In genomic region chr1:171452923-171453322, GRCm38 (mm10) we compare ENCODE assay signal across 10 mouse cellular contexts. TPM values are rescaled to one million over a fixed set of nuclear protein-coding genes. Genes with fewer than 3 reads are reported as not detected.
A peak's percentile ranks its signal among the peaks of the same experiment; 100 is the strongest.
DNase-seq lines count a peak whose midpoint lies in the region; ATAC-seq lines count a peak whose summit lies in the region.
"Had no signal": no experiment of that assay in that cellular context is flagged by ENCODE, and none has a peak within 500 bp of the region (broad histone marks: within the 10 kb centered on the region; RNA-seq: fewer than 3 reads in every experiment).

No protein-coding gene starts in this region.

- no peak overlapping the region for H3K4me3 ChIP-seq in liver, embryonic 11.5 days (ENCODE audit: low read depth, low read length)
- no peak overlapping the region for H3K4me3 ChIP-seq in liver, embryonic 16.5 days (ENCODE audit: low read depth, low read length)
- H3K4me3 ChIP-seq in hindbrain, embryonic 14.5 days (replicated peaks; ENCODE audit: low read length), result no peak overlapping the region
- H3K4me3 ChIP-seq: hindbrain, embryonic 10.5 days had no signal

- H3K9me3 ChIP-seq in liver, embryonic 11.5 days (ENCODE audit: control insufficient read depth, low read length), result no peaks in the 10 kb centered on the region
- H3K9me3 ChIP-seq in liver, embryonic 16.5 days (replicated peaks; ENCODE audit: control insufficient read depth, low read length), result no peaks in the 10 kb centered on the region
- H3K9me3 ChIP-seq in hindbrain, embryonic 14.5 days (ENCODE audit: control insufficient read depth, low read length), result no peaks in the 10 kb centered on the region
- H3K9me3 ChIP-seq: hindbrain, embryonic 10.5 days had no signal

- DNase-seq in liver, result peak; percentile 11
- DNase-seq in liver, embryonic 11.5 days (ENCODE audit: low spot score), result no peak
- DNase-seq in gonadal fat pad, adult 2 months (ENCODE audit: low read depth), result peak; percentile 77
- peak; percentile 44 for DNase-seq in yolk sac, embryonic 10.5 days (ENCODE audit: low spot score)
- DNase-seq in hindbrain, embryonic 14.5 days (ENCODE audit: low spot score), result no peak
- no peak for DNase-seq in right cerebral cortex, postnatal 4 days
- DNase-seq: kidney, adult 8-10 months had no signal

- H3K9ac ChIP-seq in liver, embryonic 11.5 days (ENCODE audit: low read depth, low read length), result no peak overlapping the region
- H3K9ac ChIP-seq in liver, embryonic 16.5 days (ENCODE audit: low read depth, low read length), result no peak overlapping the region
- H3K9ac ChIP-seq in hindbrain, embryonic 14.5 days, result no peak overlapping the region

- no peaks in the 10 kb centered on the region for H3K36me3 ChIP-seq in liver, embryonic 11.5 days (ENCODE audit: control insufficient read depth, insufficient read depth, low read length)
- no peaks in the 10 kb centered on the region for H3K36me3 ChIP-seq in liver, embryonic 16.5 days (ENCODE audit: control insufficient read depth, insufficient read depth)
- no peaks in the 10 kb centered on the region for H3K36me3 ChIP-seq in hindbrain, embryonic 14.5 days (replicated peaks; ENCODE audit: control insufficient read depth, insufficient read depth)
- H3K36me3 ChIP-seq: hindbrain, embryonic 10.5 days had no signal

- ATAC-seq in liver, embryonic 11.5 days (replicated peaks; ENCODE audit: low FRiP score), result no peak
- ATAC-seq in liver, embryonic 16.5 days (ENCODE audit: low read depth), result peak; percentile 82
- ATAC-seq in hindbrain, embryonic 14.5 days (ENCODE audit: low FRiP score), result no peak

- H3K27ac ChIP-seq in liver, embryonic 11.5 days (ENCODE audit: low read depth, low read length), result no peak overlapping the region
- H3K27ac ChIP-seq in liver, embryonic 16.5 days (ENCODE audit: low read length), result peak overlapping the region; percentile 47
- H3K27ac ChIP-seq in hindbrain, embryonic 14.5 days, result no peak overlapping the region
- H3K27ac ChIP-seq: hindbrain, embryonic 10.5 days; macrophage had no signal

- peaks cover under 1% of the 10 kb centered on the region for H3K4me1 ChIP-seq in liver, embryonic 11.5 days (replicated peaks; ENCODE audit: control insufficient read depth, insufficient read depth, low read length)
- H3K4me1 ChIP-seq in liver, embryonic 16.5 days (ENCODE audit: control insufficient read depth, low read depth, low read length), result peaks cover under 1% of the 10 kb centered on the region
- no peaks in the 10 kb centered on the region for H3K4me1 ChIP-seq in hindbrain, embryonic 14.5 days (replicated peaks; ENCODE audit: control insufficient read depth, insufficient read depth, low read length)
- H3K4me1 ChIP-seq: hindbrain, embryonic 10.5 days had no signal

- 72% methylated on average over 5 of the region's 5 CpGs for WGBS in liver, embryonic 11.5 days
- WGBS in liver, embryonic 16.5 days (ENCODE audit: insufficient replicate concordance), result 63% methylated on average over 5 of the region's 5 CpGs
- WGBS in hindbrain, embryonic 14.5 days, result 94% methylated on average over 5 of the region's 5 CpGs

- no peaks in the 10 kb centered on the region for H3K27me3 ChIP-seq in liver, embryonic 11.5 days (replicated peaks; ENCODE audit: control insufficient read depth, insufficient read depth, low read length)
- no peaks in the 10 kb centered on the region for H3K27me3 ChIP-seq in liver, embryonic 16.5 days (ENCODE audit: control insufficient read depth, insufficient read depth, low read depth, low read length)
- H3K27me3 ChIP-seq in hindbrain, embryonic 14.5 days (ENCODE audit: control insufficient read depth, insufficient read depth, low read length), result no peaks in the 10 kb centered on the region

- H3K4me2 ChIP-seq in liver, embryonic 11.5 days, result no peak overlapping the region
- no peak overlapping the region for H3K4me2 ChIP-seq in liver, embryonic 16.5 days (ENCODE audit: low read depth, low read length)
- no peak overlapping the region for H3K4me2 ChIP-seq in hindbrain, embryonic 14.5 days (replicated peaks)

RNA-seq across cellular contexts. Expression of gene F11r, which starts 15.6 kb away (rescaled TPM):
- polyA plus RNA-seq in liver, embryonic 11.5 days (2014; fragmentation: Nextera tagmentation; extraction: Ambion mirVana), result 42.0 and 47.8 TPM in 2 replicates
- polyA plus RNA-seq in gonadal fat pad, adult 2 months (2012; rRNA removed), result 78.9 and 98.4 TPM in 2 replicates
- 33.8 and 34.2 TPM in 2 replicates for polyA plus RNA-seq in liver, embryonic 16.5 days (2015; fragmentation: Nextera tagmentation; extraction: Ambion mirVana)
- 12.8 and 14.0 TPM in 2 replicates for polyA plus RNA-seq in hindbrain, embryonic 14.5 days (2014; fragmentation: Nextera tagmentation; extraction: Ambion mirVana)

RNA-seq across cellular contexts. Expression of gene Tstd1, which starts 34.3 kb away (rescaled TPM):
- 1.6 and 1.7 TPM in 2 replicates for polyA plus RNA-seq in liver, embryonic 11.5 days (2014; fragmentation: Nextera tagmentation; extraction: Ambion mirVana)
- 8.5 and 10.3 TPM in 2 replicates for polyA plus RNA-seq in gonadal fat pad, adult 2 months (2012; rRNA removed)
- 4.6 and 5.3 TPM in 2 replicates for polyA plus RNA-seq in liver, embryonic 16.5 days (2015; fragmentation: Nextera tagmentation; extraction: Ambion mirVana)
- 2.4 and 3.1 TPM in 2 replicates for polyA plus RNA-seq in hindbrain, embryonic 14.5 days (2014; fragmentation: Nextera tagmentation; extraction: Ambion mirVana)
- polyA plus RNA-seq: macrophage had no signal

RNA-seq across cellular contexts. Expression of gene Usf1, which starts 41.8 kb away (rescaled TPM):
- polyA plus RNA-seq in liver, embryonic 11.5 days (2014; fragmentation: Nextera tagmentation; extraction: Ambion mirVana), result 51.0 and 53.2 TPM in 2 replicates
- polyA plus RNA-seq in gonadal fat pad, adult 2 months (2012; rRNA removed), result 67.5 and 76.3 TPM in 2 replicates
- 15.9 and 19.3 TPM in 2 replicates for polyA plus RNA-seq in liver, embryonic 16.5 days (2015; fragmentation: Nextera tagmentation; extraction: Ambion mirVana)
- 166 and 175 TPM in 2 replicates for polyA plus RNA-seq in hindbrain, embryonic 14.5 days (2014; fragmentation: Nextera tagmentation; extraction: Ambion mirVana)

RNA-seq across cellular contexts. Expression of gene Alyref2, which starts 50.4 kb away (rescaled TPM):
- polyA plus RNA-seq in liver, embryonic 11.5 days (2014; fragmentation: Nextera tagmentation; extraction: Ambion mirVana), result 7.8 and 8.3 TPM in 2 replicates
- polyA plus RNA-seq in gonadal fat pad, adult 2 months (2012; rRNA removed), result 4.2 and 5.7 TPM in 2 replicates
- polyA plus RNA-seq in liver, embryonic 16.5 days (2015; fragmentation: Nextera tagmentation; extraction: Ambion mirVana), result 2.6 and 3.5 TPM in 2 replicates
- polyA plus RNA-seq in hindbrain, embryonic 14.5 days (2014; fragmentation: Nextera tagmentation; extraction: Ambion mirVana), result 23.0 and 29.8 TPM in 2 replicates

Comparison
In these comparisons a context has a peak if more than half of its experiments do, and no peak if none do; other contexts are left out.
1. DNase-seq: peak in liver (single experiment), gonadal fat pad, adult 2 months (single experiment) and yolk sac, embryonic 10.5 days (single experiment); none in liver, embryonic 11.5 days (single experiment), hindbrain, embryonic 14.5 days (single experiment) and right cerebral cortex, postnatal 4 days (single experiment).